Mouse (Mus musculus): ENCODE data around the gene Edar. TPM values are rescaled to one million over a fixed set of nuclear protein-coding genes. Genes with fewer than 3 reads are reported as not detected.

Edar gene
- polyA plus RNA-seq, 1 experiment from 2014 or later: 0.19 TPM

GRCm38 (mm10) chr10:58601431-58601901 is 74.0 kb downstream of the Edar start:
- Histone ChIP-seq H3K36me3 (ENCODE audit: control insufficient read depth, insufficient read depth, low read length) (no peaks in the 10 kb centered on the region), H3K4me1 (replicated peaks; ENCODE audit: control insufficient read depth, insufficient read depth, low read length) (no peaks in the 10 kb centered on the region; the same call in 1 of the 2 replicates), H3K27me3 (ENCODE audit: control insufficient read depth, insufficient read depth, low read length) (no peaks in the 10 kb centered on the region), H3K4me3 (ENCODE audit: low read depth, low read length) (no peak overlapping the region), H3K4me2 (replicated peaks; ENCODE audit: low read depth, low read length) (no peak overlapping the region), H3K27ac (ENCODE audit: low read depth, low read length) (0 out of 2 replicates have a peak overlapping the region, but pooled peaks have one; percentile 3), H3K9ac (ENCODE audit: low read depth, low read length) (no peak overlapping the region), H3K9me3 (ENCODE audit: control insufficient read depth, low read length) (no peaks in the 10 kb centered on the region)
- peak; percentile 14 for DNase-seq (ENCODE audit: low spot score)
- ATAC-seq (ENCODE audit: low FRiP score): peak; percentile 43; the same call in 1 of the 2 replicates
- 30% methylated on average over 6 of the region's 6 CpGs for WGBS

- H3K4me2 ChIP-seq (replicated peaks; ENCODE audit: low read depth, low read length): no peak overlapping the region
- no peaks in the 10 kb centered on the region for H3K27me3 ChIP-seq (ENCODE audit: control insufficient read depth, insufficient read depth, low read length)
- H3K4me1 ChIP-seq (replicated peaks; ENCODE audit: control insufficient read depth, insufficient read depth, low read length): no peaks in the 10 kb centered on the region; the same call in 1 of the 2 replicates
- peak; percentile 28 for DNase-seq (ENCODE audit: low spot score)
- ATAC-seq (ENCODE audit: low FRiP score): peak; percentile 69
- no peak overlapping the region for H3K9ac ChIP-seq (ENCODE audit: low read depth, low read length)
- no peak overlapping the region for H3K27ac ChIP-seq (ENCODE audit: low read depth, low read length)
- H3K9me3 ChIP-seq (ENCODE audit: control insufficient read depth, low read length): no peaks in the 10 kb centered on the region
- 10% methylated on average over 5 of the region's 5 CpGs for whole genome bisulfite sequencing
- no peaks in the 10 kb centered on the region for H3K36me3 ChIP-seq (ENCODE audit: control insufficient read depth, insufficient read depth, low read length)
- H3K4me3 ChIP-seq (ENCODE audit: low read depth, low read length): no peak overlapping the region
Measured at GRCm38 (mm10) chr10:58600983-58601382, 74.5 kb downstream of the Edar start.

GRCm38 (mm10) chr10:58600151-58600550 is 75.3 kb downstream of the Edar start:
- Histone ChIP-seq H3K9me3 (ENCODE audit: control insufficient read depth, low read length) (no peaks in the 10 kb centered on the region), H3K27ac (ENCODE audit: low read depth, low read length) (no peak overlapping the region), H3K4me1 (replicated peaks; ENCODE audit: control insufficient read depth, insufficient read depth, low read length) (no peaks in the 10 kb centered on the region; the same call in 1 of the 2 replicates), H3K27me3 (ENCODE audit: control insufficient read depth, insufficient read depth, low read length) (no peaks in the 10 kb centered on the region), H3K9ac (ENCODE audit: low read depth, low read length) (no peak overlapping the region), H3K36me3 (ENCODE audit: control insufficient read depth, insufficient read depth, low read length) (no peaks in the 10 kb centered on the region), H3K4me3 (ENCODE audit: low read depth, low read length) (no peak overlapping the region), H3K4me2 (replicated peaks; ENCODE audit: low read depth, low read length) (no peak overlapping the region)
- DNase-seq (ENCODE audit: low spot score) (no peak), ATAC-seq (ENCODE audit: low FRiP score) (no peak)
- 93% methylated on average over 5 of the region's 5 CpGs for WGBS

- H3K4me1 ChIP-seq (replicated peaks; ENCODE audit: control insufficient read depth, insufficient read depth, low read length): no peaks in the 10 kb centered on the region
- no peak overlapping the region for H3K9ac ChIP-seq (ENCODE audit: low read depth, low read length)
- H3K9me3 ChIP-seq (ENCODE audit: control insufficient read depth, low read length): no peaks in the 10 kb centered on the region
- no peaks in the 10 kb centered on the region for H3K27me3 ChIP-seq (ENCODE audit: control insufficient read depth, insufficient read depth, low read length)
- no peak for ATAC-seq (ENCODE audit: low FRiP score)
- no peak for DNase-seq (ENCODE audit: low spot score)
- H3K27ac ChIP-seq (ENCODE audit: low read depth, low read length): no peak overlapping the region
- WGBS: 71% methylated on average over 5 of the region's 5 CpGs
- H3K36me3 ChIP-seq (ENCODE audit: control insufficient read depth, insufficient read depth, low read length): no peaks in the 10 kb centered on the region
- H3K4me2 ChIP-seq (replicated peaks; ENCODE audit: low read depth, low read length): no peak overlapping the region
- no peak overlapping the region for H3K4me3 ChIP-seq (ENCODE audit: low read depth, low read length)
Measured at GRCm38 (mm10) chr10:58595821-58596220, 79.6 kb downstream of the Edar start.

GRCm38 (mm10) chr10:58595197-58595596 is 80.3 kb downstream of the Edar start:
- ATAC-seq (ENCODE audit: low FRiP score) (no peak), DNase-seq (ENCODE audit: low spot score) (no peak)
- no peaks in the 10 kb centered on the region for H3K4me1 ChIP-seq (replicated peaks; ENCODE audit: control insufficient read depth, insufficient read depth, low read length)
- no peaks in the 10 kb centered on the region for H3K9me3 ChIP-seq (ENCODE audit: control insufficient read depth, low read length)
- no peak overlapping the region for H3K9ac ChIP-seq (ENCODE audit: low read depth, low read length)
- H3K36me3 ChIP-seq (ENCODE audit: control insufficient read depth, insufficient read depth, low read length): no peaks in the 10 kb centered on the region
- no peak overlapping the region for H3K27ac ChIP-seq (ENCODE audit: low read depth, low read length)
- H3K4me3 ChIP-seq (ENCODE audit: low read depth, low read length): no peak overlapping the region
- 78% methylated on average over 3 of the region's 3 CpGs for WGBS
- H3K27me3 ChIP-seq (ENCODE audit: control insufficient read depth, insufficient read depth, low read length): no peaks in the 10 kb centered on the region
- H3K4me2 ChIP-seq (replicated peaks; ENCODE audit: low read depth, low read length): no peak overlapping the region

- DNase-seq (ENCODE audit: low spot score): no peak
- no peak overlapping the region for H3K9ac ChIP-seq (ENCODE audit: low read depth, low read length)
- no peaks in the 10 kb centered on the region for H3K36me3 ChIP-seq (ENCODE audit: control insufficient read depth, insufficient read depth, low read length)
- no peaks in the 10 kb centered on the region for H3K4me1 ChIP-seq (replicated peaks; ENCODE audit: control insufficient read depth, insufficient read depth, low read length)
- H3K9me3 ChIP-seq (ENCODE audit: control insufficient read depth, low read length): no peaks in the 10 kb centered on the region
- H3K27ac ChIP-seq (ENCODE audit: low read depth, low read length): no peak overlapping the region
- H3K4me2 ChIP-seq (replicated peaks; ENCODE audit: low read depth, low read length): no peak overlapping the region
- no peak overlapping the region for H3K4me3 ChIP-seq (ENCODE audit: low read depth, low read length)
- WGBS: 87% methylated on average over 3 of the region's 3 CpGs
- no peaks in the 10 kb centered on the region for H3K27me3 ChIP-seq (ENCODE audit: control insufficient read depth, insufficient read depth, low read length)
- ATAC-seq (ENCODE audit: low FRiP score): no peak
Measured at GRCm38 (mm10) chr10:58594486-58594885, 81.0 kb downstream of the Edar start.

- H3K4me1 ChIP-seq (replicated peaks; ENCODE audit: control insufficient read depth, insufficient read depth, low read length): no peaks in the 10 kb centered on the region
- H3K27me3 ChIP-seq (ENCODE audit: control insufficient read depth, insufficient read depth, low read length): no peaks in the 10 kb centered on the region
- H3K9ac ChIP-seq (ENCODE audit: low read depth, low read length): no peak overlapping the region
- H3K4me2 ChIP-seq (replicated peaks; ENCODE audit: low read depth, low read length): no peak overlapping the region
- H3K9me3 ChIP-seq (ENCODE audit: control insufficient read depth, low read length): no peaks in the 10 kb centered on the region
- H3K36me3 ChIP-seq (ENCODE audit: control insufficient read depth, insufficient read depth, low read length): no peaks in the 10 kb centered on the region
- DNase-seq (ENCODE audit: low spot score) (no peak), ATAC-seq (ENCODE audit: low FRiP score) (no peak)
- 81% methylated on average over 5 of the region's 5 CpGs for WGBS
- H3K27ac ChIP-seq (ENCODE audit: low read depth, low read length): no peak overlapping the region
- H3K4me3 ChIP-seq (ENCODE audit: low read depth, low read length): no peak overlapping the region
Measured at GRCm38 (mm10) chr10:58585427-58586223, 89.8 kb downstream of the Edar start.

GRCm38 (mm10) chr10:58560521-58560920 is 114.9 kb downstream of the Edar start:
- H3K9me3 ChIP-seq (ENCODE audit: control insufficient read depth, low read length): no peaks in the 10 kb centered on the region
- H3K27me3 ChIP-seq (ENCODE audit: control insufficient read depth, insufficient read depth, low read length): no peaks in the 10 kb centered on the region
- WGBS: 89% methylated on average over 6 of the region's 6 CpGs
- H3K27ac ChIP-seq (ENCODE audit: low read depth, low read length): no peak overlapping the region
- H3K4me1 ChIP-seq (replicated peaks; ENCODE audit: control insufficient read depth, insufficient read depth, low read length): no peaks in the 10 kb centered on the region
- no peaks in the 10 kb centered on the region for H3K36me3 ChIP-seq (ENCODE audit: control insufficient read depth, insufficient read depth, low read length)
- DNase-seq (ENCODE audit: low spot score) (no peak), ATAC-seq (ENCODE audit: low FRiP score) (no peak)
- H3K9ac ChIP-seq (ENCODE audit: low read depth, low read length): no peak overlapping the region
- no peak overlapping the region for H3K4me3 ChIP-seq (ENCODE audit: low read depth, low read length)
- no peak overlapping the region for H3K4me2 ChIP-seq (replicated peaks; ENCODE audit: low read depth, low read length)

- Histone ChIP-seq H3K9ac (ENCODE audit: low read depth, low read length) (no peak overlapping the region), H3K36me3 (ENCODE audit: control insufficient read depth, insufficient read depth, low read length) (no peaks in the 10 kb centered on the region), H3K4me1 (replicated peaks; ENCODE audit: control insufficient read depth, insufficient read depth, low read length) (no peaks in the 10 kb centered on the region), H3K27ac (ENCODE audit: low read depth, low read length) (no peak overlapping the region), H3K4me2 (replicated peaks; ENCODE audit: low read depth, low read length) (no peak overlapping the region), H3K4me3 (ENCODE audit: low read depth, low read length) (no peak overlapping the region), H3K9me3 (ENCODE audit: control insufficient read depth, low read length) (no peaks in the 10 kb centered on the region), H3K27me3 (ENCODE audit: control insufficient read depth, insufficient read depth, low read length) (no peaks in the 10 kb centered on the region)
- WGBS: 16% methylated on average over 3 of the region's 3 CpGs
- ATAC-seq (ENCODE audit: low FRiP score) (peak; percentile 53; the same call in 1 of the 2 replicates), DNase-seq (ENCODE audit: low spot score) (peak; percentile 74)
Measured at GRCm38 (mm10) chr10:58559901-58560300, 115.6 kb downstream of the Edar start.

All from hindbrain, embryonic 11.5 days (tissue).